Mouse (Mus musculus) myocyte (in vitro differentiated cells): ENCODE data around the gene Slc25a31. TPM values are rescaled to one million over a fixed set of nuclear protein-coding genes. Genes with fewer than 3 reads are reported as not detected.

Experiments
- H3K27me3 ChIP-seq: one replicate; pipeline ENCODE4 v1.6.1; 2011; ENCODE audit not compliant: control insufficient read depth, insufficient read depth, insufficient read length
- H3K36me3 ChIP-seq: one replicate; pipeline ENCODE4 v1.6.1; 2011; ENCODE audit not compliant: control insufficient read depth, insufficient read depth
- H3K4me2 ChIP-seq: one replicate; pipeline ENCODE4 v1.6.1; 2011; ENCODE audit warnings: low read depth, control low read depth
- H3K4me3 ChIP-seq: one replicate; pipeline ENCODE4 v1.5.1; 2011; ENCODE audit warnings: mild to moderate bottlenecking, control low read depth, moderate library complexity
- H3K79me2 ChIP-seq: one replicate; pipeline ENCODE4 v1.6.1; 2011; ENCODE audit not compliant: control insufficient read depth, insufficient read depth
- H3ac ChIP-seq: one replicate; pipeline ENCODE4 v1.6.1; 2011; ENCODE audit not compliant: control insufficient read depth, insufficient read length
- MYOD1 ChIP-seq, 3 experiments: IDR thresholded peaks; one replicate each; pipeline ENCODE4 v1.6.1; 2011; ENCODE audit warnings: control low read depth in 2 of 3, low read depth in 2 of 3, mild to moderate bottlenecking in 2 of 3, moderate library complexity in 1 of 3; ENCODE audit not compliant: insufficient read length in 2 of 3, control insufficient read depth in 1 of 3
- MYOG ChIP-seq, 3 experiments: IDR thresholded peaks; one replicate each; pipeline ENCODE4 v1.6.1; 2011; ENCODE audit warnings: control low read depth in 2 of 3, low read depth in 2 of 3, mild to moderate bottlenecking in 2 of 3; ENCODE audit not compliant: insufficient read length in 2 of 3, control insufficient read depth in 1 of 3, insufficient read depth in 1 of 3
- SRF ChIP-seq: IDR thresholded peaks from one replicate; pipeline ENCODE4 v1.6.1; 2011; ENCODE audit warnings: low read depth; ENCODE audit not compliant: control insufficient read depth, insufficient read length
- polyA plus RNA-seq: library from polyadenylated mRNA; unstranded; fragments of >200 nt; fragmentation: generic; extraction: Trizol; gene quantifications from one replicate; pipeline ENCODE4 v1.2.1, GENCODE M21; 2012; ENCODE audit warnings: missing spikeins

Slc25a31 gene
- polyA plus RNA-seq, 1 experiment = not detected

GRCm38 (mm10) chr3:40761312-40761711, 52.7 kb downstream of the Slc25a31 start:
- no peak overlapping the region for H3K4me2 ChIP-seq
- no peak overlapping the region for H3K4me3 ChIP-seq
- H3K79me2 ChIP-seq = no peaks in the 10 kb centered on the region
- no peaks in the 10 kb centered on the region for H3K27me3 ChIP-seq
- TF ChIP-seq SRF (no peak), MYOG (IDR thresholded peaks at IDR 0.05; ENCODE audit: control insufficient read depth in 1 of 3, insufficient read depth in 1 of 3, insufficient read length in 2 of 3, low read depth in 2 of 3) (peak in 2 of 3 experiments; percentile 48 to 67), MYOD1 (IDR thresholded peaks at IDR 0.05; ENCODE audit: control insufficient read depth in 1 of 3, insufficient read length in 2 of 3, low read depth in 2 of 3) (peak in 2 of 3 experiments; percentile 76 to 92)
- H3K36me3 ChIP-seq = peaks cover 55% of the 10 kb centered on the region
- no peak overlapping the region for H3ac ChIP-seq

Other genes with a start within 250 kb of the Slc25a31 start
- gene Intu, start 177.6 kb upstream of the Slc25a31 start, polyA plus RNA-seq = 2.7 TPM
- 15.3 TPM for gene Hspa4l, start 35.6 kb downstream of the Slc25a31 start, polyA plus RNA-seq
- gene Plk4, start 91.2 kb downstream of the Slc25a31 start, polyA plus RNA-seq = 5.5 TPM
- gene Mfsd8, start 138.0 kb downstream of the Slc25a31 start, polyA plus RNA-seq = 2.8 TPM
- gene Abhd18, start 138.1 kb downstream of the Slc25a31 start, polyA plus RNA-seq = 1.6 TPM
- not detected for gene 1700034I23Rik, start 193.7 kb downstream of the Slc25a31 start, polyA plus RNA-seq
- 10.1 TPM for gene Larp1b, start 241.0 kb downstream of the Slc25a31 start, polyA plus RNA-seq